Mouse (Mus musculus) activated CD4-positive, CD25-positive, alpha-beta regulatory T cell, adult 4 months (primary cell): ENCODE results near the gene Adora1. TPM values are rescaled to one million over a fixed set of nuclear protein-coding genes. Genes with fewer than 3 reads are reported as not detected.
"Not testable (repeated sequence)": the region's sequence is repeated elsewhere in the genome, so short reads cannot be mapped to it uniquely, and the experiment has no call there.

Experiments
- ATAC-seq: one replicate; pipeline ENCODE4 v1.8.0; 2017
- polyA plus RNA-seq, 2 experiments: library from polyadenylated mRNA; unstranded; fragments of 100-300 nt; shearing (Covaris generic); gene quantifications; one replicate each; pipeline ENCODE4 v1.2.1; 2017

Gene Adora1
- polyA plus RNA-seq: under 1 TPM in 1 of 2 experiments, not detected in 1; 0.15 TPM

DNA sequence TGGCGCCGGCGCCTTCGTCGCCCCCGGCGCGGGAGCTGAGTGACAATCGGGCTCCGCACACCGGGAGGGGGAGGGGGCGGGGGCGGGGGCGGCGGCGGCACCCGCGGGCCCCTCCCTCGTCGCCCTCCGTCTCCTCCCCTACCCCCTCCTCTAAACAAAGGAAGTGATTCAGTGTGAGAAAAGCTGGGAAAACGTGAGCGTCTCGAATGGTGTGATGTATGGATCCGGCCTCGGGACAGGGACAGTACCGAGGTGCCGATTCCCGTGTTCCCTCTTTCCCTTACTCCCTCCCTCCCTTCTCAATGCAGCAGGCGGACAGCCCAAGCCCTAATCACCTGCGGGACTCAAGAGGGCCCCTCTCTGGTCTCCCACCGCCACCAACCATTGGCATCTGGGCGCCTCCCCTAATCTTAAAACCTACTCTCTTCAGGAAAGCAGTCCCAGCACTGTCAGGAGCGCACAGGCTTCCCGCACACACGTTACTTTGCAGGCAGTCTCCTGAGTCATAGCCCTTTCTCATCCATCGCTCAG lies at the start of gene Adora1:
TSS of gene Adora1 (minus strand) at position 41 of the 531 bp plus-strand sequence.
- no peak for ATAC-seq

DNA sequence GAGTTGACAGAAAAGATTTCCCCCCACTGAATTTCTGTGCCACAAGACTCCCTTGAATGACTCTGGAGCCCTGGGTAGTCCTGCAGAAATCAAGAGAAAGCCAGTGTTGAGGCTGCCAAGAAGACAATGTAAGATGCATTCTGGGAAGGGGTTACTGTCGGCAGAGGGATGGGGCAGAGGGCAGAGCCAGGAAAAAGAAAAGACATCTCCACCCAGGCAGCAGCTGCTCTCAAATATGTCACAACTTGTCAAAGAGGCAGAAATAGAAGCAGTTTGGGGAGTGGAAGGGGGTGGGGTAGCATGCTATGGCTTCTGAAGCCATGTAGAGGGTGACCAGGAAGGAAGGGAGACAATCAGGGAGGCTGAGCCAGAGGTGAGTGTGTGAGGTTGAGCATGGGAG lies 47.9 kb upstream of the Adora1 start:
- no peak for ATAC-seq

DNA sequence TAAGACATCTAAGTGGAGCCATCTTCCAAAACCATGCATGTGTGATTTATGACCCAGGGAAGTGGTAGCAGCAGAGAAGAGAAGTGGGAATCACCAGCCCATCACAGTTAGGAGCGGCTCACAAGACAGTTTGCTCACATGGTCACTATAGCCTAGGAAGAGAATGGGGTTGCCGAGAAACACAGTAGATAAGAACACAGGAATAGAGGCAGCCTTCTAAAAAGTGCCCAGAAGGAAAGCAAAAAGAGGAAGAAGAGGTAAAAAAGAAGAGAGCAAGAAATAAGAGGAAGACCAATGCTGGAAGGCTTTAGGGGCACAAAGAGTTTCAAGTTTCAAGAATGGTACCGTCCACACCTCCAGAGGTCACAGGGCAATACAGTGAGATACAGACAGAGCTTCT lies 47.1 kb upstream of the Adora1 start:
- ATAC-seq: no peak

DNA sequence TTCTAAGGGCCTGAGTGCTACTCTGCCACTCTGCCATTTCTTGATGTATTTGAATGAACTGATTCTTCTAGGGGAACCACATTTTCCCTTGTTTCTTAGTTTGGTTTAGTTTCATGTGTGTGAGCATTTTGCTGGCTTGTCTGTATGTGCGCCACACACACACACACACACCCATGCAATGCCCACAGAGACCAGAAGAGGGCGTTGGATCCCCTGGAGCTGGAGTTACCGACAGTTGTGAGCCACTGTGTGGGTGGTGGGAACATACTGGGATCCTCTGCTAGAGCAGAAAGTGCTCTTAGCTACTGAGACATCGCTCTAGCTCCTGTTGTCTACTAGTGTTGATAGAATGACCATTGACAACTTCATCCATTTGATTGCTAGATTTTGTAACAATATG lies 46.3 kb upstream of the Adora1 start:
- ATAC-seq: no peak

DNA sequence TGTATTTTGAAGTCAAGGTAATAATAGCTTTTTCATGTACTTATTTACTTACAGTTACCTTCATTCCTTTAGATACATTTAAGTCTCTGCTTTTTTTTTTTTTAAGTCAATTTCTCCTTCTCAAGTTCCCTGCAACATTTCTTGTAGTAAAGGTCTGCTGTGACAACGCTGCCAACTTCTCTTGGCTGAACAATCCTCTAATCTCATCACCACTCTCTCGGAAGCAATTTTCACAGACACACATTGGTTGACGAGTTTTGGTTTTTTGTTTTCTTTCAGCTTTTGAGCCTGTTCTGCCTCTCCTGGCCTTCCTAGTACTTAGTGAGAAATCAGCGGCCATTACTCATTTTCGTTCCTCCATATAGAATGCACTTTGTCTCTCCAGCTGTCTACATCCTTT lies 44.9 kb upstream of the Adora1 start:
- no peak for ATAC-seq

DNA sequence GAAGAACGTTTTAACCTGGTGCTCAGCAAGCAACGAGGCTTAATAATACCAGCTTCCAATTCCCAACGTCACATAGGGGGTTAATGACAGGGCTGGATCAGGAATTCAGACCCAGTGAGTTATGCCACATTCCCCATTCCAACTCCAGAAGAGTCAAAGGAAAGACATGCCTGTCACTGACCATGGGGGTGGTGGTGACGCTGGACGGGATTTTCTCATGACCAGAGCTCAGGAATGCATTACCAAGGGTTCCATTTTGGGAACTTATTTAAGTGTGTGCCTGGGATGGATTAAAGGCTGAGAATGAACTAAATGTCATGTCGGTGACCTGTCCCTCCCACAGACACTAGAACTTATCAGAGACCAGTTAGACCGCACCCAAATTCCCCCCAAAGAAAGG lies 41.6 kb upstream of the Adora1 start:
- no peak for ATAC-seq

DNA sequence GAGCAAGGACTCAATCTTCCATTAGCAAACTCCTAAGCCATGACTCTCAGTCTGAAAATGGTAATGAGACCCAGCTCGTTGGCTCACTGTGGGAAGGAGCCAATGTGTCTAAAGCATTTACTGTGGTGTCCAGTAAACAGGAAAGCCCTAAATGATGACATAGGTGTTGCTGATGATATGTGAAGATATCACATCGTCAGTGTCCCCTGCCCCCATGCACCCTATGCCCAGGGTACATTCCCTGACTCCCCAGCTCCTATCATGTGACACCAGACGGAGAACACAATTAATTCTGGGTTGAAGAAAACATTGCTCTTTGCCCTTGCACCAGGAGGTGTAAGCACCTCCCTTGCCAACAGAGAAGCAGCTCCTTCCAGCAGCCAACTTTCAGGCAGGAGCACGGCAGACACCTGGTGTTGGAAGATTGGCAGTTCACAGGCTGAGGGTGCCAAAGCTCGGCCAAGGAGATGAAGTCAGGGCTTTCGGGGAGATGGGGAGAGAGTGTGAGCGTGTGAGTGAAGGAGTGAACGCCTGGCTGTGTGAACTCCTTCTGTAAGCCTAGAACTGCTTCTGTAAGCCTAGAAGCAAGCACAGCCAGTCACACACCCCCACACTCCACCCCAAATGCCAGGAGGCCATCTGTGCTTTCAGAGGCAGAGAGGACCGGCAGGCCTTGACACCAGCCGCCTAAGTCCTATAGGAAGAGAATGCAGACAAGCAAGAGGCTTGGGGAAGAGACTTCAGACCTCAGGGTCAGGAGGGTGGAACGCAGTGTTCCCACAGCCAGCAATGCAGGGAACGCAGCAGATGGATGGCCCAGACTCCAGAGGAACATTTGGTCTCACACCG lies 40.6 kb upstream of the Adora1 start:
- ATAC-seq: no peak

DNA sequence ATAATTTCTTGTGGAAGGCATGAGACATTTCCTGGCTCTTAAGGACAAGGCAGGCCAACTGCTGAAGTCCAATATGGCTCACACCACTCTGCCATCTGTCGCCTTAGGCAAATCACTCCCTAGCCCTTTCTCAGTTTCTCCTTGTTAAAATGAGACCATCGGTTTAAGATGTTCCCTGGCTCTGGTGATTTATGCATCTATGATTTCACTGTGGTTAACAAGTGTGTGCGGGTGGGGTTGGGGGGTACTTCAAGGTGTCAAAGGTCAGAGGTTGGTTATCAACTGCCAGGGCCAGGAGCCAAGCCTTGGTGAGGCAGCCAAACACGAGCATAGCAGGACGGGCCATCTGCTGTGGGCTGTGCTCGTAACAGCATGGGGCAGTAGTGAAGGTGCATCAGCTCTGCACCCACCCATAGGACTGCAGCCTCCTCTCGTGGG lies 39.3 kb upstream of the Adora1 start:
- no peak for ATAC-seq

DNA sequence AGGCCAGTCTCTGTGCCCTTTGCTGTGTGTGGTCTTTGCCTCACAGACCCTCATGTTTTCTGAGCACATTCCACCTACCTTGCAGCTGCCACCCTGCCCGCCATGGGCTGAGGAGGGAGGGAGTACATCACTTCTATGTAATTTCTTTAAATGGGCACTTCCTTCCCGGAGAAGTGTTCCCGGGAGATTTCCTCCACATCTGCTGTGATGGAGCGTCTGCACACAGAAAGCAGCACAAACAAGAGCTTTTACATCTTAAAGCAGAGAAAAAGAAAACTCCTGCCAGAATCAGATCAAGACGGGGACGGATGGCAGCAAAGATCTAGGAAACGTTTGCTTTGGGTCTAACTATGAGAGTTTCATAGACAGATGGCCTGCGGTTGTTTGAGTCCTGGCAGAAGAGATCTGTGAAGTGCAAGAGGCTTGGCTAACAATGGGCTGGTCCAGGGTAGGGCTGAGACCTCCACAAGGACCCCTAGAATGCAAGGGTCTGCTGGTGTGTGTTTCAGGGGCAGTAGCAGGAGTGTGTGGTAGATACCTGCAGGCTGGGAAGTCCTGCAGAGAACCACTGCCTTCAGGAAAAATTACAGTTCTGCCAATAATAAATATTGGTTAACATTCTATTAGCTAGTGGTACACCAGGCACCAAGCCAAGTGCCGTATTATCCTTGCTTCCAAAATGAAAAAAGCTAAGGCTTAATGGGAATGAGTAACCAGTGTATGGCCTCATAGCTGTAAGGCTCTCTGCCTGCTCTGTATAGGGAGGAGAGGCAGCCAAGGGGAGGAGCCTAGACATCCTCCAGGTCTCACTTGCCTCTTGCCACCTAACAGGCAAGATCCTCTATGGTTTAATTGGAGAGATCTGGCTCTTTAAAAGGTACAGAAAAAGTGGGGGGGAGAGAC lies 38.5 kb upstream of the Adora1 start:
- ATAC-seq: no peak

DNA sequence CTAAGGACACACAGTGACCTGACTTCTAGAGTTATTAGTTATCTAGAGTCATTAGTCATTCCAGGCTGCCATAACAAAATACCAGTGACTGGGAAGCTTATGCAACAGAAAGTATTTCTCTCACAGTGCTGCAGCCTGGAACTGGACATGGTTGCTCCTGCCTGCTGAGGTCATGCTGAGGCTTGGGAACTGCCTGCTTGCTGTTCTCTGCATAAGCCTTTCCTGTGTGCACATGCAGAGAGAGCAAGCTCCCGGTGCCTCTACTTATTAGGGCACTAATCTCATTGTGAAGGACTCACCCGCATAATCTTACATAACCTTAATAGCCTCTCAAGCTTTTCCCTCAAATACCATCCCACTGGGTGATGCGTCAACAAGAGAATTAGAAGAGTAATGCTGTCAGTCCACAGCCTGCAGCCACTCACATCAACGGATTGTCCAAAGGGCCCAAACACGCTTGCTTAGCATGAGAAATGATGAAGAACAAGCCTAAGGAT lies 37.6 kb upstream of the Adora1 start:
- no peak for ATAC-seq

DNA sequence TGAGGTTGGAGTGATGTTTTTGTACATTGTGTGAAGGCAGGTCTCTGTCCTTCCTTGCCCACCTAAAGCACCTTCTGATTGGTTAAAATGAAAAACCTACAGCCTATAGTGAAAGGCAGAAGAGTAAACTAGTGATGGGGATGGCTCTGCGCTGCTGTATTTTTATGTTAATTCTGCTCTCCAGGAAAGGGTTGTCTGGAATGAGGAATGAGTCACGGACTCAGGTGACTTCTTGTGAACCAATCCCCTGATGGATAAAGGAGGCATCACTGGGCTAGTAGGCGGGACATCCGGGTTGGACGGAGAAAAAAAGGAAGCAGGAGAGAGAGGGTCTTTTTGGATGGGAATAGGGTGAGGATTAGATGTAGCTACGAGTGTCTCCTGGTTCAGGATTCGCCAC lies 34.8 kb upstream of the Adora1 start:
- no peak for ATAC-seq

DNA sequence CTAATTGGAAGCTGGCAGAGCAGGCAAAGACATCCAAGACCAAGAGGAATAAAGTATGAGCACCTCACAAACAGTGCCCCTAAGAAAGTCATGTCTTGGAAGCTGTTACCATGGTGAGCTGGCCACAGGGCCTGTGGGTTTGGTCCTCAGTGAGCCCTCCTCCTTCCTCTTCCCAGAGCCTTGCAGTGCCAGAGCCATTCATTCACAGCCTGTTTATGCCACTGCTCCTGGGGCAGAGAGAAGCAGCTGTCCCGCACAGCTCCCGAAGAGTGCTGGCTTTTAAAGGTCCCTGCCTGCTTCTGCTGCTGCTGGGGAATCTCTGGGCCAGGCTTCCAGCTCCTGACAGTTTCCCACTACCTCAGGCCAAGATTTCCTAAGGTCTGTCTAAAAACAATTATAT lies 30.6 kb upstream of the Adora1 start:
- ATAC-seq: no peak

DNA sequence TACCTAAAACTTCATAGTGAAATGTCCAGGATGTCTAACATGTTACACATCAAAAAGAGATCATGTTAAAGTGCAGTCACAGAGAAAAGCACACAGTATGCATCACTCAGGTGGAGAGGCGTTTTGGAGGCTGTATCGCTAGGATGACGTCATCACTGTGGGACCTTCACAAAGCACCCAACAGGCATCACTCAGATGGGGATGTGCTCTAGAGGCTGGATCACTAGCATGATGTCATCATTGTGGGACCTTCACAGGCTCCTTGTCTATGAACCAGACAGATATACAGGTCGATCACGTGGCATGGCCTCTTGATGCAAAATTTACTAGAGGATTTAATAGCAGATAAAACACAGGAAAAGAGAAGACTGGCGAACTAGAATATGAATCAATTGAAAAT lies 29.1 kb upstream of the Adora1 start:
- ATAC-seq: no peak

DNA sequence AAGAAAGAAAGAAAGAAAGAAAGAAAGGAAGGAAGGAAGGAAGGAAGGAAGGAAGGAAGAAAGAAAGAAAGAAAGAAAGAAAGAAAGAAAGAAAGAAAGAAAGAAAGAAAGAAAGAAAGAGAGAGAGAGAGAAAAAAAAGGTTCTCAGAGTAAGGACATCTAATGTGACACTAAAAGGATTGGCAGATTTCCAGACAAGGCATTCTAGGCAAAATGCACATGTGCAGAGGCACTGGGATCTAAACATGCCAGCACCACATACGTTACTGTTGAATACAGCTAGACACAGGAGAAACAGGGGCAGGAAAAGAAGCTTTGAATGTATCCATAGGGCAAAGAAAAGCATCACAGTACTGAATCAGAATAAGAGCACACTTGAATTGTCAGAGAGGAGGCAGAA lies 14.4 kb upstream of the Adora1 start:
- not testable (repeated sequence) for ATAC-seq

DNA sequence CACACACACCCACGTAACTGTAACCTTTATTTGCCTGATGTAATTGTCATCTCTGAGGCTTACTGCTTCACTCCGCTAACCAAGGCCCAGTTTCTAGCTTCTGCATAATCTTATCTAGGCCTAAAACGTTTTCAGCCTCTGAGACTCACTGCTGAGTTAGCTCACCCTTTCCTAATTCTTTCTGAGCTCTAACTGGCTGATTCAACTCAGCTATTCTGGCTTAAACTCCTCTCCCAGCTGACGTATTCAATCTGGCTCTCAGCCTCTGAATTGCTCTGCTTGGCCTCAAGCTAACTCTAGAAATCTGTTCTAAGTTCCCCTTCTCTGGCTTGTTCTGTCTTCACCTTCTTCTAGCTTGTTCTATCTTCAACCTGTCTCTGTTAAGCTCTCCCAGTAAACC lies 11.4 kb upstream of the Adora1 start:
- no peak for ATAC-seq

DNA sequence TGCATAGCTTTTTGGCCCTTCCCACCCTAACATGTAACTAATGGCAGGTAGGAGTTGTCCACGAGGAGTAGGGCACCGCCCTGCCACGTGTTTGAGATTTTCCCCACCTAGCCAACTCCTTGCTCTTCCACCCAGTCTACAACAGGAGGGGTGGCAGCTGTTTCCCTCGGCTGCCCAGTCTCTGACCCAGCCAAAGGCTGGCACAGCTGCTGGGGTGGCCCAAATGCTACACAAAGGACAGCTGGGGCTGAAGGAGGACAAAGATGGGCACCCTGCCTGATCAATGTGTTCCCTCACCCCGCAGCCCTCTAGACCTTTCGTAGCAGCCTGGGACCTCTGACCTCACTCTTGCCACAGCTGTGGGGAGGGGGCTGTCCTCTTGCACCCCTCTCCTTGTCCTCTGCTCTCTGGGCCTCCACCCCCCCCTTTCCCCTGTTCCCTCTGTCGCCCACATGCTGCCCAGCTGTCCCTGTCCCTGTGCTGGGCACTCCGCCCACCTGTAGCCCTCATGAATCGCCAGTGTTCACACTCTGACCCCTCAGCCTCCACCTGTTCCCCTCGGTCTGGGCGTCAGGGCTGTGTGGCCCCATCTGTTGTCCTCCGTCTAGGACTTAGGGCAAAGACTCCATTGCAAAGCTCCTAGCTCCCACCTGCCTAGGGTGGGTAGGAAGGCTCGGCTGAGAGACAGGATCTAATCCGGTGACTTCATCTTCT lies 9.9 kb upstream of the Adora1 start:
- no peak for ATAC-seq

DNA sequence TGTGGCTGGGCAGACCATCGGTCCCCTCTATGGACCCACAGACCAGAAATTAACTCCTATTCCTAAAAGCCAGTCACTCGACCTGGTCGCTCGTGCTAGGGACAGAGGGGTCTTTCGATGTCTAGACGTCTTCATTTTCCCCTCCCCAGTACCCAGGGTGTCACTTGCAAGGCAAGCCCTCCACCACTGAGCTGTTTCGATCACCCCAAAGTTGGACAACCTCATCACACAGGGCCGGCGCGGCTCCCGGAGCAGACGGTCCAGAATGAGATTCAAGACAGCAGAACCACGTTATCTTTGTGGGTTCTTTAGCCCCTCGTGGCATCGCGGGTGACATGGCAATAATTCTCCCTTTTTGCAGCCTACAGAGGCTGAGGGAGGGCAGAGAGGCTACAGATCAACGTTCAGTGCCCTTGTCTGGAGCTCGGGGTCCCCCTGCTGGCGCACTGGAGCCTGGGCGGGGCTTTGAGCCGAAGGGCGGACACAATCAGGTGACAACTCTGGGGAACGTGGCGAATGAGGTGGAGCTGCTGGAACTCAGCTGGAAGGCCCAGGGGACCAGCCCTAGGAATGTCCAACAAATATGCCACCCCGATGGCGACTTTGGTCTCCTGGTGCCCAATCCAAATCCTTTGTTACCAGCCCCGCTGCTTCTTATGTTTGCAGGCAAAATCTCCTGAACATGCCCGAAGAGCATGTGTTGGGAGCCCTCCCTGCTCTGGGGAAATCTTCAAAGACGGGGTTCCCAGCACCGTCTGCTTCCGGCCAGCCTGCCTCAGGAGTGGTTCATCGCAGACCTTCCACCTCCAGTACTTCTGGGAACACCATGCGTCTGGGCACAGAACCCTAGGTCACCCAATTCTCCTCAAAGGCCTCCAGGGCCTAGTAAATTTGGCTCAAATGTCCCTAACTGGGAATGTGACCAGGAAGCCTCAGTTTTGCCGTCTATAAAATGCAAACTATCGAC lies 9.0 kb upstream of the Adora1 start:
- ATAC-seq: no peak

DNA sequence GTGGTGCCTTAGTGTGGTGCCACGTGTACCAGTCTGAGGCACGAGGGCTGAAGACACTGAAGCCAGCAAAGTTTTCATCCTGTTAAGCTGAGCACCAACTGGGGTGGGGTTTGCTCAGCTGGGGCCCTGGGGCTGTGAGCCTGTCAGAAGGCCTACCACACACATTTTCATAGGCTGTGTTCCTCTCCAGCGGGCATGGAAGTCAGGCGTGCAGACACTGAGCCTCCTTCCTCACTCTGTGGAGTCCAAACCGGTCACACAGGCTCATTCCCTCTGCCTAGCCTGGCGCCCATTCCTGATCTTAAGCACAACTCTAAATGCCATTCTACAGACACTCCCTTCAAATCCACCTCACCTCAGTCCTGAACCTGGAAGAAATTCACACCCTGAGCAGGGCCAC lies 8.3 kb upstream of the Adora1 start:
- ATAC-seq: no peak

DNA sequence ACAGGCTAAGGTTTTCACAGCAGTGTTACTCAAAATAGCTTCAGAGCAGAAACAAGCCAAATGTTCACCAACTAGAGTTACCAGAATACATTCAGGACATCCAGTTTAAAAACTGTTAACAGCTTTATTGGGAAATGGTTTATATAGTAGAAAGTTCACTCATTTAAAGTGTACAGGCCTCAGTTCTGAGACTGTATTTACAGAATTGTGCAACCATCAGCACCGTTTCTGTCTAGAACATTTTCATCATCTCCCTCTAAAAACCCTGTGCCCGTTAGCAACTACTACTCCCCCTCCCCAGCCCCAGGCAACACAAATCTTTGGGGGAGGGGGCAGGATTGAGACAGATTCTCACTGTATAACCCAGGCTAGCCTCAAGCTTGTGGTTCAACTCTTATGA lies 7.1 kb upstream of the Adora1 start:
- ATAC-seq: no peak

DNA sequence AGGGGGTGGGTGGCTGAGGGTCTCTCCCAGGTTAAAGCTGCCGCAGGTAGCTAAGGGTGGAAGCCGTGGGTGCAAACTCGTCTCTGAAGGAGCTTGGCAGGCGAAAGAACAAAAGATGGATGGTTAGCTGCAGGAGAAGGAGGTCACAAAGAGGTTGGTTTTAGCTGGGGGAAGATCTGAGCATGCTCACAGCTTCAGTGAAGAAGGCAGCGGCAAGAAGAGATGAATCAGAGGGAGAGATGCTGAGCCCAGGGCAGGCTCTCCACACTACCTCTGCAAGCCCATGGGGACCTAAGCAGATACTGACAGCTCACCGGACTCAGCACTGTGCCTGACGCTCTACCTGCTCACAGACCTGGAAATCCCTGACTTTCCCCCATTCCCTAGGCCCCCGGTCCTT lies 6.1 kb upstream of the Adora1 start:
- ATAC-seq: no peak

DNA sequence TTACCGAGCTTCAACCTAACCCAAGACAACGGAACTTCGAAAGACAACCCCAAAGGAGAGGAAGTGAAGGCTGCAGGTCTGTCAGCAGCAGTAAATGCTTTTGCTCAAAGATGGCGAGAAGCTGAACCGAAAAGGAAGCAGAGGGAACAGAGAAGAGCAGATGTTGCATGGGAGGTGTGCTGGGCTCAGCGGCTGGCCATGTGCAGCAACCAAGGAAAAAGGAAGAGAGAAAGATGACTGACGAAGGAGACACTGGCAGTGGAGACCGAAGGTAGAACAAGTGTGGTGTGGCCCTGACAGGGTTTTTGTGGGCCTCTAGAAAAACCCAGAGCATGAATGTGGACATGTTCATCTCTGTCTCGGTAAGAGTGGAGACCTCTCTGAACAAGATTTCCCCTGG lies 5.5 kb upstream of the Adora1 start:
- ATAC-seq: no peak
